Mouse (Mus musculus): ENCODE data around the gene Ppp1r14a.

Ppp1r14a gene

DNA sequence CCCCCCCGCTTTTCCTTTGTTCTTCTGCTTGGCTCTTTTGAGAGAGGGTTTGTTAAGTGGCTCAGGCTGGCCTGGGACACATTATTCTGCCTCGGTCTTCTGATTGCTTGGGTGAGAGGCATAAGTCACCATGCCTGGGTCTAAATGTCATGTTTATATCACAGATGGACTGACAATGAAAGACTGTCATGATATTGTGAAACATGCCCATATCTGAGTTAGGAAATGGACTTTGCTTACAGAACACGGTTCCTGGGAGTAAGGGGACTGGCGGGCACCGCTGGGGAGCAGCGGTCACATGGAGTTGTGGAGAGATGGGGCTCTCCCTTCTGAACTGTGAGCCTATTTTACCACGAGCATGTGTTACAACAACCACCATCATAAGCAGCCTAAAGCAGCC is 45.0 kb downstream of the Ppp1r14a start:
- DNase-seq (ENCODE audit: low spot score in 2 of 2), result no peak

DNA sequence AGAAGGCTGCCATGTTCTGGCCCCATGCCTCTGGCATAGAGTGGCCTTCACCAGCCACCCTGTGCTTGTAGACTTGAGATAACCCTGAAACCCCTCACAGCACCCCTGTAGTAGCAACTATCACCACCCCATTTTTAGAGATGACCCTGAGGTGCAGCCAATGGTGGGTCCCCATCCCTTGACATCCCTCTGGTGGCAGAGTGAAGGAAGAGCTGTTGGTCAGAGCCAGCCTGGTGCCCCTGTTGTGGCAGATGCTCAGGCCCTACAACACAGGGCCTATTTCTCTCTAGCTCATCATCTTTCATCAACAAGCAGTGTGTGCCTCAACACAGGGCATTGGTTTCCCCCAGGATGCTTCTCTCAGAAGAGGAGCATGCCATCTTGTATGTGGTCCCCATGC is 46.2 kb downstream of the Ppp1r14a start:
- no peak for DNase-seq (ENCODE audit: low spot score in 2 of 2)

DNA sequence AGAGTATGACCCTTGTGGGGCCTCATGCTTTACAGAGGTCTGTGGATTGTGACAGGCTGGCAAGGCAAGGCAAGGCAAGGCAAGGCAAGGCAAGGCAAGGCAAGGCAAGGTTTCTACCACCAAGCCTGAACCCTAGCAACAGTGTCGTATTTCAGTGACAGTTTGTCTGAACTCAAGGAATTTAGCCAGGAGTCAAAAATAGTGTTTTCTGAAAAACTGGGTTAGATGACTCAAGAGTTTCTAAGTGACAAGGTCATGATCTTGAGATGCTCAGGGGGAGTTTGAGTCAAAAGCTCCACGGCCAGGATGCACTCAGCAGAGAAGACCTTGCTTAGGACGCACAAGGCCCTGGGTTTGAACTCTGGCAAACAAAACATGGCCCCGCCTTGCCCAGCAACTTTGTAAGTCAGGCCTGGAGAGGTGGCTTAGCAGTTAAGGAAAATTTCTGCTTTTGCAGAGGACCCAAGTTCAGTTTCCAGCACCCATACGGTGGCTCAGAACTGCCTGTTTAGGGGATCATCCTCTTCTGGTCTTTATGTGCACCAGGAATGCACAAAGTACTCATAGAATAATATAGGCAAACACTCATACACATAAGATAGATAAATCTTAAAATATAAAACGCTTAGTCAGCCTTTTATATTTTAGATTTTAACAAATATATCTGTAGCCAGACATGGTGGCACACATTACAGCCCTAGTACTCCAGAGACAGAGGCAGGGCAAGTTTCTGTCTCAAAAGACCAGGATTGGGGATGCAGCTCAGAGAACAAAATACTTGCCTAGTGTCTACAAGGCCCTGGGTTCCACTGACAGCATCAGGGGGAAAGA is 46.9 kb downstream of the Ppp1r14a start:
- no peak for DNase-seq (ENCODE audit: low spot score in 2 of 2)

DNA sequence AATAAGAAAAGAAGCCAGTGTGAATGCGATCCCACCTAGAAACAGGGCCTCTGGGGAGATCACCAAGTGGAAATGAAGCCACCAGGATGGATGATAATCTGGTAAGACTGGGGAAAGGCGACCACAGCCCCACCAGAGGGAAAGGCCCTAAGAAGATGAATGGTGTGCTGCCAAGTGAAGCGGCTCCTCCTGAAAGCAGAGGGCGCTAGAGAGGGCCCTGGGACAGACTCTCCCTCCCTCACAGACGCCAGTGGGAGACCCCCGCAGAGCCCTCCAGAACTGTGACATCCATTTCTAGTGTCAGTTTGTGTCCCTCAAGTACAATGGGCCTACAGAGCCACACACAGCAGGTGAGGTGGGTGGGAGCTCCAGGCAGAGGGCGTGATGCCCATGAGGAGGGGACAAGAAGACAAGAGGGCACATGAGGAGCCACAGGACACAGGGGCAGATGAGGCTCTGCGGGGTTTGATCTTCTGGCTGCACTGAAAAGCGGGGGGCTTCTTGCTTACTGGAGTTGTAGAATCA is 47.7 kb downstream of the Ppp1r14a start:
- DNase-seq (ENCODE audit: low spot score in 2 of 2), result no peak

DNA sequence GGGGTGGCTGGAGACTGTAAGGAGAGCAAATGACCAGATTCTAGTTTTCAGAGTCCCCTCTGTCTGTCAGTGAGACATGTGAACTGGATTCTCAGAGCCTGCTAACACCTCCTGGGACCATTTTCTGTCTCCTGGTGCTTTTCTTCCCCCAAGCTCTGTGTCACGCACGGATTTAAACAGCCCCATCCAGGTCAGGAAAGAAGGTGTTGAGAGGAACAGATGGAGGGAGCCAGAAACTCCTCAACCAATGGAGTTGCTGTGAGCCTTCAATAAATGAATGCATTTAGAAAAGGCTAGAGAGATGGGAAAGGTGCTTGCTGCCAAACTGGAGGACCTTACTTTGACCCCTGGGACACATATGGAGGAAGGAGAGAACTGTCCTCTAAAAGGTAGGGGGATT is 48.7 kb downstream of the Ppp1r14a start:
- DNase-seq (ENCODE audit: low spot score in 2 of 2), result no peak

DNA sequence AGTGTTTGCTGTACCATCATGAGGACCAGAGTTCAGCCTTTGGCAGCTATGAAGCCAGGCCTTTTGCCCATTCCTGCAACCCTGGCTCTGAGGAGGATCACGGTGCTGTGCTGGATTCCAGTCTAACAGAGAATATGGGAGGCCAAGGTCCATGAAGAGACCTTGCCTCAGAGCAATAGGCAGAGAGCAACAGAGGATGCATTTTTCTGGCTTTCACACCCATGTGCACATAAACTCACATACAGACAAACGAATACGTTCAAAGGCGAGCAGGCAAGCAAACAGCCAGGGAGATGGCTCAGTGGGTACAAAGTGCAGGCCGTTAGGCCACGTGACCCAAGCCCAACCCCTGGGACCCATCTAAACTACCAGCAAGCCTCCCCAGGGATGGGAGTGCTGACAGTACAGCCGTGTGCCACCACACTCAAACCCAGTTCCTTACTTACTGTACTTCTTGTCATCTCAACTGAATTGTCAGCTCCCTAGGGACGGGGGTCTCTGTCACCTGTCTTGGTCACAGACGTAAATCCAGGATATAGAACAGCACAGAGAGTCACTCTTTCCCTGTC is 49.3 kb downstream of the Ppp1r14a start:
- peak; percentile 37 to 52 for DNase-seq (ENCODE audit: low spot score in 2 of 2)

DNA sequence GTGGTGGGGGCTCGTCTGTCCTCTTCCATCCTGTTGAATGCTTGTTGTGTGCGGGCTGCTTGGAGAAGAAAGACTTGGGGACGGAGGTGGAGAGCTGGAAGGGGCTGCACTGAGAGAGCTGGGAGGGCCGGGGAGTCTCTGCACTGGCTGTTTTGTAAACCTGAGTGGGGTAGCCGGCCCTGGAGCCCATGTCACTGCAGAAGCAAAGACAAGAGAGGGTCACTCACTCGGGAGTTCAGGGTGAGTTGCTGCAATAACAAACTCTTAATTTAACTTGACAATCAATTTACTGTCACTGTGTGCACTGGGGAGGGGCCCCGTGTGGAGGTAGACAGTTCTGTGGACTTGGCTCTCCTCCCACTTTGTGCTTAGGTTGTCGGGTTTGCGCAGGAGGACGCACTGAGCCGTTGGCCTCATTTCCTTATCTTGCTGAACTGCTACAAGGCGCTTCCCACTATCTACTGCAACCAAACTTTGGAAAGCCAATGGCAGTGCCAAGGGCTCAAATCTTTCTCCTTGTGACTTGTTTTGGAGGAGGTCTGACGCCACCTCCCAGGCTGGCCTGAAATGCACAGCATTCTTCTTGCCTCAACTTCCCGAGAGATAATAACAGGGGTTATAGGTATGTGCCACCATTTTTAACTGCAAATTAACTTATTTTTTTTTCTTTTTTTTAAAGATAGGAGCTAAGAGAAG is 50.0 kb downstream of the Ppp1r14a start:
- DNase-seq (ENCODE audit: low spot score in 2 of 2), result peak; percentile 31 to 50

DNA sequence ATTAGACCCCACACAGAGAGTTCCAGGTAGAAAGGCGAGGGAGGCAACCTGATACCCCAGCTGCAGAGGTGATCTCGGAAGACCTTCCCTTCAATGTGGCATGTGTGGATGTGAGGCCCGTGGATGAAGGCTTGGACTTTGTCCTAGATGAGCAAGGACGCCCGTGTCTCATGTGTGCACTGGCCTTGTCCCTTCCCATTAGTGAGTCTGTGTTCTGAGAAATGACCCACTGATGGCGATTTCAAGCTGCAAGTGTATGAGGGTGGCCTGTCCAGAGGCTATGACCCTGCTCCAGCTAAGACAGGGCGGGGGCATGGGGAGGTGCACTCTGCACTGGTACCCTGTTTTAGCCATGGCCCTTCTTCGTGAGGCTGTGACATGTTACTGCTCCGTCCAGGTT is 51.1 kb downstream of the Ppp1r14a start:
- DNase-seq (ENCODE audit: low spot score in 2 of 2), result no peak

DNA sequence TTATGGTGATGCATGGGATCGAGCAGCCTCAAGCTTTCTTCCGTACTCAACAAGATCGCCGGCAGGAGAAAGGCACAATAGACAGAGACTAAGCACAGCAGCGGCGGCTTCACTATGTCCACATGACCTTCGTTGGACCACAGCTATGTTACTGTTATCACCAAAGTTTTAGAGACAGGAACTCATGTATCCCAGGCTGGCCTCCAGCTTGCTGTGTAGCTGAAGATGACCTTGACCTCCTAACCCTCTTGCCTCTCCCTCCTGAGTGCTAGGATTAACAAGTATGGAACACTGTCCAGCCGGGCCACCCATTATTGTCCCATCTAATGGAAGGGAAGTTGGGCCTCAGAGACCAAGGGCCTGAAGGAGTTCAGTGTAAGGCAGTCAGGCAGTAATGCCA is 51.7 kb downstream of the Ppp1r14a start:
- no peak for DNase-seq (ENCODE audit: low spot score in 2 of 2)

DNA sequence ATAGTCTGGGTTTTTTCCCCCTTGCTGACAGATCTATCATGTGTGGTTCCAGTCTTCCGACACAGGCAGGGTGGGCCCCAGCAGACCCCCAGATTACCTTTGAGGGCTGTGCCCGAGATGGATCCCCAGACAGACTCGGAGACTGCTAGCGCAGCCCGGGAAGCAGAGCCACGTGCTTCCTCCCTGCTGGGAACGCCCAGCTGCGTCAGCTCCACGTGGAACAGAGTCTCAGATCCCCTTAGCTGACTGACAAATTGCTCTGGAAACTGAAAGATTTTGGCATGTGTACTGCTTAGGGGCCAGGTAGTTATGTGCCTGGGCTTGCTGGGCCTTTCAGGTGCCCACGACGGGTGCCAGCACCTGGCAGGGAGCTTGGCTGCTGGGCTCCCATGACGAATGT is 52.6 kb downstream of the Ppp1r14a start:
- DNase-seq (ENCODE audit: low spot score in 2 of 2), result no peak

DNA sequence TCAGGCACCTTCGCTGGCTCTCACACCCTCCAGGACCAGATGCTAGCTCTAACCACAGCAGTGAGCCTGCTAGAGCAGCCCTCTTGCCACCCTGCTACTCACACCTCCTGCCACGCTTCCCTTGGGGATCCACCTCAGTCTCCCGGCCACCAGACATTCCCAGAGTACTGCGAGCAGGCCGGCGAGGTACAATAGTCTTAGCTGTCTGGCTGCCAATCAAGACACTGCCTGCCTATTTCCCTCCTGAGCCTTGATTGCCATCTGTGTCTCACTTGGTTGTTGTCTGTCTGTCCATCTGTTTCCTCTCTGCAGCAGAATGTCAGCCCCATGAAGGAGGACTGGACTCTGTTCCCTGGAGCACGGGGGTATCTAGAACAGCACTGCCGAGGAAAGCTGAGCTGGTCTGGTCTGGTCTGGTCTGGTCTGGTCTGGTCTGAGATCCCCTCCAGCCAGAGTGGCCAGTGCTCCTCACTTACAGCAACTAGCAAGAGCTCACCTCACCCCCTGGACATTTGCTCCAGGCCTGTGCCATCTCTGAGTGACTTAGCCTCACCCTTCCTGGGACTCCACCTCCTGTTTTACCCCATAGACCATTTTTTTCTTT is 53.5 kb downstream of the Ppp1r14a start:
- DNase-seq (ENCODE audit: low spot score in 2 of 2), result no peak
